Mouse (Mus musculus) liver, adult 2 months (tissue): ENCODE data around the gene 4933428G20Rik. TPM values are rescaled to one million over a fixed set of nuclear protein-coding genes. Genes with fewer than 3 reads are reported as not detected.

Experiments used
- DNase-seq: peaks from one replicate; pipeline ENCODE4 v3.0.0-alpha.2; 2011; ENCODE audit warnings: low read depth, low spot score; ENCODE audit errors: extremely low read depth
- H3K27ac ChIP-seq: fragments of 200-500 bp; replicated peaks from 2 replicates; pipeline ENCODE4 v1.5.1; 2012; ENCODE audit warnings: low read depth, mild to moderate bottlenecking, control low read depth, inconsistent platforms, low read length; ENCODE audit not compliant: insufficient read depth
- H3K27me3 ChIP-seq: fragments of 200-500 bp; 2 replicates; pipeline ENCODE4 v1.6.1; 2012; ENCODE audit warnings: mild to moderate bottlenecking, moderate library complexity, low read length, inconsistent platforms; ENCODE audit not compliant: control insufficient read depth, insufficient read depth
- H3K36me3 ChIP-seq: fragments of 200-500 bp; 2 replicates; pipeline ENCODE4 v1.6.1; 2012; ENCODE audit warnings: low read length, inconsistent platforms; ENCODE audit not compliant: control insufficient read depth, insufficient read depth
- H3K4me1 ChIP-seq: fragments of 200-500 bp; 2 replicates; pipeline ENCODE4 v1.6.1; 2011; ENCODE audit warnings: low read length; ENCODE audit not compliant: control insufficient read depth, insufficient read depth
- H3K4me3 ChIP-seq: fragments of 200-500 bp; 2 replicates; pipeline ENCODE4 v1.5.1; 2011; ENCODE audit warnings: low read depth, mild to moderate bottlenecking, control low read depth, low read length, moderate library complexity; ENCODE audit not compliant: insufficient read depth
- H3K79me2 ChIP-seq: fragments of 200-500 bp; 2 replicates; pipeline ENCODE4 v1.6.1; 2012; ENCODE audit warnings: inconsistent platforms, mild to moderate bottlenecking, low read length, moderate library complexity; ENCODE audit not compliant: control insufficient read depth, insufficient read depth
- H3K9ac ChIP-seq: fragments of 200-500 bp; 2 replicates; pipeline ENCODE4 v1.6.1; 2012; ENCODE audit warnings: low read depth, mild to moderate bottlenecking, control low read depth, inconsistent platforms, low read length
- CTCF ChIP-seq: fragments of 200-500 bp; IDR thresholded peaks from 2 replicates; pipeline ENCODE4 v1.5.1; 2011; ENCODE audit warnings: low read depth, low read length, control low read depth
- POLR2A ChIP-seq: fragments of 200-500 bp; IDR thresholded peaks from 2 replicates; pipeline ENCODE4 v1.6.1; 2011; ENCODE audit warnings: low read length, control low read depth; ENCODE audit not compliant: insufficient read depth; ENCODE audit errors: extremely low read depth
- WGBS: fragments of 180-500 bp; shearing (Covaris S2); methylation state at CpG from one replicate; pipeline ENCODE4 v1.1.7; 2018; 5-methylcytosine and 5-hydroxymethylcytosine counted together
- polyA plus RNA-seq: library from polyadenylated mRNA; depleted of rRNA; stranded (reverse); fragments of >200 nt; gene quantifications from 2 replicates; pipeline ENCODE4 v1.2.3, GENCODE M21; 2012
- total RNA-seq: library from RNA; depleted of rRNA; stranded (reverse); fragments of >200 nt; gene quantifications from 2 replicates; pipeline ENCODE4 v1.2.3, GENCODE M21; 2014

The 4933428G20Rik gene
- total and polyA plus RNA-seq, 2 experiments, result not detected

GRCm38 (mm10) chr11:97466444-97467160 lies 33.5 kb downstream of the 4933428G20Rik start:
- H3K27ac ChIP-seq, result no peak overlapping the region
- DNase-seq, result no peak
- 69% methylated on average over 10 of the region's 10 CpGs for whole genome bisulfite sequencing
- H3K36me3 ChIP-seq, result no peaks in the 10 kb centered on the region; the same call in 1 of the 2 replicates
- TF ChIP-seq CTCF (no peak), POLR2A (no peak)
- no peaks in the 10 kb centered on the region for H3K27me3 ChIP-seq
- no peak overlapping the region for H3K4me3 ChIP-seq
- H3K9ac ChIP-seq, result no peak overlapping the region
- no peaks in the 10 kb centered on the region for H3K4me1 ChIP-seq
- no peaks in the 10 kb centered on the region; the same call in 1 of the 2 replicates for H3K79me2 ChIP-seq

- Histone ChIP-seq H3K27me3 (no peaks in the 10 kb centered on the region), H3K9ac (no peak overlapping the region), H3K27ac (no peak overlapping the region), H3K4me1 (no peaks in the 10 kb centered on the region), H3K4me3 (no peak overlapping the region), H3K36me3 (no peaks in the 10 kb centered on the region; the same call in 1 of the 2 replicates), H3K79me2 (no peaks in the 10 kb centered on the region; the same call in 1 of the 2 replicates)
- DNase-seq, result no peak
- 86% methylated on average over 12 of the region's 12 CpGs for WGBS
- no peak for TF ChIP-seq POLR2A
- TF ChIP-seq CTCF, result no peak
These were observed 34.2 kb downstream of the 4933428G20Rik start for GRCm38 (mm10) chr11:97465957-97466356.

GRCm38 (mm10) chr11:97463991-97464390 lies 36.1 kb downstream of the 4933428G20Rik start:
- Histone ChIP-seq H3K4me3 (no peak overlapping the region), H3K36me3 (peaks cover 4% of the 10 kb centered on the region; the same call in 1 of the 2 replicates), H3K27ac (no peak overlapping the region), H3K79me2 (no peaks in the 10 kb centered on the region; the same call in 1 of the 2 replicates), H3K9ac (no peak overlapping the region), H3K4me1 (no peaks in the 10 kb centered on the region), H3K27me3 (no peaks in the 10 kb centered on the region)
- TF ChIP-seq POLR2A (no peak), CTCF (no peak)
- WGBS, result 93% methylated on average over 4 of the region's 4 CpGs
- DNase-seq, result no peak

GRCm38 (mm10) chr11:97463166-97463565 lies 37.0 kb downstream of the 4933428G20Rik start:
- Histone ChIP-seq H3K4me3 (no peak overlapping the region), H3K27ac (no peak overlapping the region), H3K27me3 (no peaks in the 10 kb centered on the region), H3K9ac (no peak overlapping the region), H3K36me3 (peaks cover 4% of the 10 kb centered on the region; the same call in 1 of the 2 replicates), H3K4me1 (no peaks in the 10 kb centered on the region), H3K79me2 (no peaks in the 10 kb centered on the region; the same call in 1 of the 2 replicates)
- TF ChIP-seq POLR2A (no peak), CTCF (no peak)
- WGBS, result 87% methylated on average over 33 of the region's 33 CpGs
- no peak for DNase-seq

GRCm38 (mm10) chr11:97462538-97462937 lies 37.6 kb downstream of the 4933428G20Rik start:
- no peak for TF ChIP-seq POLR2A
- no peak for TF ChIP-seq CTCF
- Histone ChIP-seq H3K36me3 (peaks cover 7% of the 10 kb centered on the region), H3K27me3 (no peaks in the 10 kb centered on the region), H3K4me3 (no peak overlapping the region), H3K9ac (no peak overlapping the region), H3K79me2 (no peaks in the 10 kb centered on the region; the same call in 1 of the 2 replicates), H3K4me1 (no peaks in the 10 kb centered on the region), H3K27ac (no peak overlapping the region)
- 96% methylated on average over 6 of the region's 6 CpGs for WGBS
- no peak for DNase-seq

- no peak for DNase-seq
- TF ChIP-seq CTCF, result no peak
- TF ChIP-seq POLR2A, result no peak
- H3K27ac ChIP-seq, result no peak overlapping the region
- H3K4me3 ChIP-seq, result no peak overlapping the region
- H3K36me3 ChIP-seq, result peaks cover 13% of the 10 kb centered on the region
- WGBS, result 87% methylated on average over 3 of the region's 3 CpGs
- no peaks in the 10 kb centered on the region; the same call in 1 of the 2 replicates for H3K79me2 ChIP-seq
- no peaks in the 10 kb centered on the region for H3K4me1 ChIP-seq
- H3K9ac ChIP-seq, result no peak overlapping the region
- no peaks in the 10 kb centered on the region for H3K27me3 ChIP-seq
These were observed 38.8 kb downstream of the 4933428G20Rik start for GRCm38 (mm10) chr11:97461307-97461820.
